Mouse (Mus musculus) heart, adult 18-20 months (tissue): Measurements from ENCODE around the gene Tmtc4. TPM values are rescaled to one million over a fixed set of nuclear protein-coding genes. Genes with fewer than 3 reads are reported as not detected.

Experiments used
- DNase-seq, 2 experiments: peaks; one replicate each; pipeline ENCODE4 v3.0.0; 2021 to 2022; ENCODE audit warnings: mixed read lengths in 1 of 2
- long read RNA-seq, 2 experiments: library from polyadenylated mRNA; stranded (forward); transcript quantifications; one replicate each; pipeline ENCODE4 v2.0.0; 2021
- total RNA-seq, 2 experiments: library from RNA; stranded (reverse); gene quantifications; 2 replicates each; pipeline ENCODE4 v1.2.3; 2021

Tmtc4 gene
- total RNA-seq = 10 to 100 TPM; 10.2 TPM
- long read RNA-seq, experiment 1, transcript Tmtc4-201 (18 exons, 3,416 nt) = major isoform, 8 of 14 reads
- long read RNA-seq, experiment 1, partial matches to known transcripts = 0 of 14 reads
- long read RNA-seq, experiment 1, other reads (novel, unspliced or antisense) = 6 of 14 reads
- long read RNA-seq, experiment 2, partial matches to known transcripts = 1 of 4 reads
- long read RNA-seq, experiment 2, other reads (novel, unspliced or antisense) = 1 of 4 reads

- DNase-seq = peak; percentile 98
Observed at GRCm38 (mm10) chr14:122983226-122984215, at the start of gene Tmtc4. TSS of gene Tmtc4 (minus strand) at chr14:122984035.

- no peak for DNase-seq
Observed at GRCm38 (mm10) chr14:123032435-123032834, 48.6 kb upstream of the Tmtc4 start.

DNA sequence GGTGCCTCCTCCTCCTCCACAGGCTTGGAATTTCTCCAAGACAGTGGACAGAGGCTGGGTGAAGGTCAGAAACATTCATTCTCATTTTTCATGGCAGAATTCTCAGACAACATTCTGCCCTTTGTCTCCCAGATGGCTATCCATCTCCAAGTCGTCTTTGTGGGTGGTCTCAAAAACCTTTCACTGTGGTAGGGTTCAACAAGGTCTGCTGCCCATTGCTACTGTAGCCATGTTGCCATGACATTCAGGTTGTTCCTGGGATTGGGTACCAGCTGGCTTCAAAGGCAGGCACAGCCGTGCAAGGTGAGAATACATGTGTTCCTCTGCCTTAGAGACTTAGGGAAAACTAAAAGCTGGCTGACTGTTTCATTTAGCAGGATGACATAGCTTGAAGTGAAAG lies 44.0 kb upstream of the Tmtc4 start:
- no peak for DNase-seq

GRCm38 (mm10) chr14:123022981-123023380 lies 39.1 kb upstream of the Tmtc4 start:
- no peak for DNase-seq

GRCm38 (mm10) chr14:123016310-123016709 lies 32.5 kb upstream of the Tmtc4 start:
- no peak for DNase-seq

DNA sequence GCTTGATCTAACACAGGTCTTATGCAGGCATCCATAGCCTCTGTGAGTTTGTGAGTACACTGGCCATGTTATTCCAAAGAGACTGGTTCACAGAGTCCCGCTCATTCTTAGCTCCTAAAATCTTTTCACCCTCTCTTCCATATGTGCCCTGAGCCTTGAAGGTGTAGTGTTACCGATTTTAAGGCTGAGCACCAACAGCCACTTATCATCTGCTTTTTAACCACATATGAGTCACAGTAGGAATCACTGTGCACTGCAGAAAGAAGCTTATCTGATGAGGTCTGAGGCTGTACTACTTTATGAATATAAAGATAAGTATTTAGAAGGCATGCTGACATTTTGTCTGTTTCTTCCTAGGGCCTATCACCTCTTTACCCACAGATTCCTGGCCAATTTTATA lies 31.9 kb upstream of the Tmtc4 start:
- no peak for DNase-seq

DNA sequence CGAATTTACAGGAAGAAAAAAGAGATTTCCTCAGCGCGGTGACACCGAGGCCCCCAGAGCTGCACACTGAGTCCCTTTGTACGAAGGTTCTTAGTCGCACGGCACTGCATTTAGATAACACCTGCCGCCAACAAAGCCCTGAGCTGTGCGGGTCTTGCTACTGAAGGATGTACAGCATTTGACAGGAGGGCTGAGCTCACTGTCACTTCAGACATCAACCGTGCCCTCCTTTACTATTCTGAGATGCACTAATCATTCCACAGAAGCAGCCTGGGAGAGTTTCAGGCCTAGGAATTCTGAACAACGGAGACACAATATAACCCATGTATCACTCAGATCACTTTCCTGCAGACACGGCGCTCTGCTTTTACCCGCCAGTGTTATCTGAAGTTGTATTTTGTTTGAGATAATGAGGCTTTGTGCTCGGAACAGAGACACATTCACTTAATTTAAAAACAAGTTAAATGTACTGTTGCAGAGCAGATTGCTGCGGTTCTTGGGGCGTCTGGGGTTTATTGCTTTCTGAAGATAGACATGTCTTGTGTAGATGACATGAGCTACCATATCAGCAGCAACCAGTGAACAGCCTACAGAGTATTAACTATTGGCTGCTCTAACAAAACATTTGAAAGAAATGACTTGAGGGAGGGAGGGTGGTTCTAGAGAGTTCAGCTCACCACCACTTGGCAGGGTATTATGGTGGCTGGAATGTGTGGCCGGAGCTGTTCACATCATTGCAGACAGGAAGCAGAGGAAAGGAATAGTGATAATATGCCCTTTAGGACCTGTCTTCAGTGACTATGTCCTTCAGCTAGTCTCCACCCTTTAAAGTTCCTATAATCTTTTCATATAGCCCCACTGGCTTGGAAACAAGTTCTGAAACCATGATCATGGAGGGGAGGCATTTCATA lies 25.5 kb upstream of the Tmtc4 start:
- DNase-seq = no peak

DNA sequence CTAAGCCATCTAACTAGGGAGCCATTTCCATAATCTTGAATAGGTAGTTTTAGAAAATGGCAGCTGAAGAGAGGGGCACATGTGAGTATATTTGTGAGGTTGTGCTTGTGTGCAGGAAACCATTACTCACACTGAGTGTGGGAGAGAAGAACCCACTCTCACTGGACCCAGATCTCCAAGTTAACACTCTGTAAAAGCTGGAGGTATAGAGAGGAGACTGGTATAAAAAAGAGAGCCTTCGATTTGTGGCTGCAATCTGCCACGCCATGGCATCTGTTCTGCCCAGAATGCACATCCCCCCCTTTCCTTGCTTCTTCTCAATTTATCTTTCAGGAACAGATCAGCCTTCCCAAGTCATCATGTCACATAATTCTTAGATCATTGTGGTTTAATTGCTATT lies 24.8 kb upstream of the Tmtc4 start:
- DNase-seq = no peak

- no peak for DNase-seq
Observed at GRCm38 (mm10) chr14:123003715-123004114, 19.9 kb upstream of the Tmtc4 start.

DNA sequence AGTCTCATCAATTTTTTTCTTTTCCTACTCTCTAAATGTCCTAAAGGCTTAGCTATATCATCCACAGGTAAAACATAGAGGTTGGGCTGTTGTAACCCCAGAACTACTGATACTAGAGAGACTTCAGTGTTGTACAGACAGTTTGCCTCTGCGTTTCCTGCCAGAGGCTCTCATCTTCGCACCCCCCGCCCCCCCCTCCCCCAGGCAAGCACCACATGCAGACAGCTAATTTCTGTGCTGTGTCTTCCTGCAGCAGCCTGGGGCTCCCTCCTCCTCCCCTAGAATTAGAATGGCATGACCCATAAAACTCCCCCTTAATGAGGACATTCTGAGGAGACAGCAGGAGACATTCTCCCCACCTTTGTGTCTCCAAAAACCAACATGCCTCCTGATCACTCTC lies 17.6 kb upstream of the Tmtc4 start:
- no peak for DNase-seq

DNA sequence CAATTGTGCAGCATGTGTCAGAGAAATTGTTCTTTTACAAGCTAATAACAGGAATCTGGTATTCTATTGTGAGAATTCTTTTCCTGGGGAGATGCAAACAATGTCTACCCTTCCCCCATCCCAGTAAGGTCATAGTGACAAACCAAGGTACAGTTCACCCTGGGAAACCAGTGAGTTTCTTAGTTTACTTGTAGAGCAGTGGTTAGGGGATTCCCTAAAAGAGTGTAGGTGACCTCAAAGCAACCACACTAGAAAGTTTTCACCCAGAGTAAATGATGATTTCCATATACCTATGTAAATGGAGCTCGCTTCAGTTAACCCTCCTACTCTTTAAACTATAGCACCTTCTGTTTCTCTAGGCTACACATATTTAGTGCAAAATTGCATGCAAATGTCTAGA lies 13.6 kb upstream of the Tmtc4 start:
- DNase-seq = no peak

GRCm38 (mm10) chr14:122993935-122994334 lies 10.1 kb upstream of the Tmtc4 start:
- no peak for DNase-seq

DNA sequence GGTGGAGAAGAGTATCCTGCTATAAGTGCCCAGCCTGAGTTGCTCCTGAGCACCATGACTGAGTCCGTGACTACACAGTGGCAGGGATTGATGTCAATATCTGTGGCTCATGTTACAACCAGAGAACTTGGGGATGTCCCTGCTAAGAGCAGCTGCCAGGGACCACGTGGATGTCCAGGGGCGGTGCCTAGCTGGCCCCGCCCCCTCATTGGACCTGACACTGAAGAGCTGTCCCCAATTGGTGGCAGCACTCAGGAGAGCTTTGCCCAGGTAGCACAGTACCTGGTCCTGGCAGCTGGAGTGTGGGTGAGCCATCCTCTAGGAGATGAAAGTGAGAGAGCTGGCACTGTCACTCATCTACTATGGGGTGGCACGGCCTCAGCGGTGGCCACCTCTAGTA lies 9.1 kb upstream of the Tmtc4 start:
- DNase-seq = no peak

DNA sequence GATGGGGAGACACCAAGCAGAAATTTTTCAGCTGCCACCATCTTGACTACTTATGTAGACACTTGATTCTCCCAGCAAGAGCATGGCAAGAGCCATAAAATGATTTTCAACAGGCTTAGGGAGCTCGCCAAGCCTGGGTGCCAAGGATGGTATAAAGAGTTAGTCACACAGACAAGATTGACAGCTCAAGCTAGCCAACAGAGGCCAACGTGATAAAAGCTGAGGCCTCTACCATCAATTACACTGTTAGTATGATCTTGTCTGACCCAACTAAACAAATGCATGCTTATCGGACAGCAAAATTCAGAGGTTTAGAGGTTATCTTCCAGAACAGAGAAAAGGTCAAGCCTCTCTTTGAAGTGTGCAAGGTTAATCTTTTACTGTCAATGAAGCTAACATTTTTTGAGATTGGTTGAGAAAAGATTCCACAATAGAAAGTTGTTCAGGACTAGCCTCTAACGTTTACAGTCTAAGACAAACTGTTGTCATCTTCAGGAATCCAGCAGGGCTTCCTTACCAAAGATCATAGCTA lies 6.8 kb upstream of the Tmtc4 start:
- no peak for DNase-seq

DNA sequence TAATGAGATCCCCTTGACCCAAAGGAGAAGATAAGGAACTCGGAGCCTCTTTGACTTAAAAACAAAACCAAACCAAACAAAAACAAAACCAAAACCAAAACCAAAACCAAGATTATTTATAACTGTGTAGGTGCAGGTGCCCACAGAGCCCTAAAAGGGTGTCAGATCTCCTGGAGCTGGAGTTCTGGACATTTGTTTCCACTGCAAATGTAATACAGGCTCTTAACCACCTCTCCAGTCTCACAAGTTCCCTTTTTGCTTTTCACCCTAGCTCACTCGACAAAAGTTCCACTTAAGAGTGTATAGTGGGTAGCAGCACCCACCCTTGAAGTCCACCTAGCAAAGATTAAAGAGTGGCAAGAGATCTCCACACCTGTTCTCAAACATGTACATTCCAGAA lies 2.6 kb upstream of the Tmtc4 start:
- no peak for DNase-seq

DNA sequence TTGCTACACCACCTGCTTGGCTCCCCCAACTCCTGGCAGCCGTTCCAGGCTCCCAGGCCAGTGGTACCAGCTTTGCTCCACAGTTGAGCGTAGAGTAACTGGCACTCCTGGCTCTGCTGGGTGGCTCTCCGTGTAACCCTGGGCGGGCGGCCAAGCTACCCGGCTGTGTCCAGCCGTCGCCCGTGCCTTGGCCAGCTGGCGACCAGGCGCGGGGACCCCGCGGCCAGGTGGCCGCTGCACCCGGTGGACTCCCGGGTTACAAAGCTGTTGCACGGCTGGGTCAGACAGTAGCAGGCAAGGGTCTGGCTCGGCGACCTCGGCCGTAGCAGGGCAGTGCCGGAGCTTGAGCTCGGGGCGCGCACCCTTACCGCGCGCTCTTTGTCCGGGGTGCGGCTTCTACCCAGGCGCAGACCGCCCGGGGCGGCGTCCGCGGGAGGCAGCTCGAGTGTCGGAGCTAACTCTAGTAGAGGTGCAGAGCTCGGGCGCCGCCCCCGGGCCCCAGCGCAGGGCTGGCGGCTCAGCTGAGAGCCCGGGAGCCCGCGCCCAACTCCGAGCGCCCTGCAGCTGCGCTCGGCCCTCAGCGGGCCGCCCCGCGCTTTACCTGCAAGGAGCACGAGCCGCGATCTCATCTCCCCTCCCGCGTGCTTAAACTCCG lies 1.1 kb downstream of the Tmtc4 start:
- peak; percentile 79 to 82 for DNase-seq

DNA sequence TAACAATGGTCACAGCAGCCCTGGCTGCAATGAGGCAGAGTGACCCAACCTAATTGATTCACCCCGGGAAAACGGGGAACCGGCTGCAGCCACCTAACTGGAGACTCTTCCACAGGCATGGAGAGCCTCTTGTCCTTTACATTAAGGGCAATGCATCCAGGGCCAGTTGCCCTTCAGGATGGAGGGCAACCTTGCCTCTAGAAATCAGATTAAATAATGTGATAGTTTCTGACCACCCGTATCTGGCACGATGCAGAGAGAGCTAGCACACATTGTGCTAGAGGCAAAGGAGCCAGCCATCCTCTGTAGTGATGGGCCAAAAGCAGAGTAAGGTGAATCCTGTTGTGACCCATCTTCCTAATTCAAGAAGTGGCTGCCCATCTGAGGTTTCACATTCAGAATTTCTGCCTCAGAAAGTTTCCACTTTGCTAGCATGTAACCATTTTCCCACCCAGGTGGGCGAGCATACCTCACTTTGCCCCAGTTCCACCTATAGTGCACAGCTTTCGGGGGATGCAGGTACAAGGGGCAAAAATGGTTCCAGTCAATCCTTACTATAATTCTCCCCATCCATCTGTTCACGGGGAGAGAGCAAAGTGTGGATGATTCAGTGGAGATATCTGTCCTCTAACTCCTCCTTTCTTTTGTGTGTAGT lies 1.9 kb downstream of the Tmtc4 start:
- no peak for DNase-seq

DNA sequence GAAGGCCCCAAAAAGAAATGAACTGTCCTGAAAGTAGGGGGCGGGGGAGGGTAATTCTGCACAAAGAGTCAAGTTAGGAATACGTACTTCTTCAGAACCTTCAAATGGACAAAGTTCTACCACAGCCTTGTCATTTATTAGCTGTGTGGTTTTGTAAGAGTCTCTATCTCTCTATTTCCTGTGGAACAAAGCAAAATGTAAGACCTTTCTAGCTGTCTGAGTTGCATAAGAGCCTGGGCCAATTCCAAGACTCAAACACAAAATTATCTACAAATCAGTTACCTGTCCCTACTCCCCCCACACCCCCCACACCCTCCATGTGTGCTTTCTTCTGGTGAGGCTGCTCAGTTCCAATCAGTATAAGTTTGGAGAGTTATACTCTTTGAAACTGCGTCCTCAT lies 5.0 kb downstream of the Tmtc4 start:
- no peak for DNase-seq

DNA sequence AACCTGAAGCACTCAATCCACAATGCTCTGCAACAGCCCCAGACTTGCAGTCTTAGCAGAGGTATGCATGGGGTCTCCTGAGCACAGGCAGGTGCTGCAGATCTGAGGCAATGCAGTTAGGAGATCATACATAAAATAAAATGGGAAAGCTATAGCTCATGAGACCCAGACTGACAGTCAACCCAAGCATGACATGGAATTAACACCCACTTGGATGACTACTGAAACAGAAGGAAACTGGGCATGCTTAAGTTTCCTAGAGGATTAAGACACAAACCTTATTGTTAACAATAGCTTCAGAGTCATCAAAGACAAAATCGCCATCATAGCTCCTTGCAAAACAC lies 6.1 kb downstream of the Tmtc4 start:
- DNase-seq = no peak

- DNase-seq = no peak
Observed at GRCm38 (mm10) chr14:122977056-122977796, 6.6 kb downstream of the Tmtc4 start.
